Mouse (Mus musculus): Measurements from ENCODE around the gene Klhl25. TPM values are rescaled to one million over a fixed set of nuclear protein-coding genes. Genes with fewer than 3 reads are reported as not detected.
"Not testable (repeated sequence)": the region's sequence is repeated elsewhere in the genome, so short reads cannot be mapped to it uniquely, and the experiment has no call there.

The Klhl25 gene
- total RNA-seq, 2 experiments from 2014 or later = 4.3 to 5.9 TPM

DNA sequence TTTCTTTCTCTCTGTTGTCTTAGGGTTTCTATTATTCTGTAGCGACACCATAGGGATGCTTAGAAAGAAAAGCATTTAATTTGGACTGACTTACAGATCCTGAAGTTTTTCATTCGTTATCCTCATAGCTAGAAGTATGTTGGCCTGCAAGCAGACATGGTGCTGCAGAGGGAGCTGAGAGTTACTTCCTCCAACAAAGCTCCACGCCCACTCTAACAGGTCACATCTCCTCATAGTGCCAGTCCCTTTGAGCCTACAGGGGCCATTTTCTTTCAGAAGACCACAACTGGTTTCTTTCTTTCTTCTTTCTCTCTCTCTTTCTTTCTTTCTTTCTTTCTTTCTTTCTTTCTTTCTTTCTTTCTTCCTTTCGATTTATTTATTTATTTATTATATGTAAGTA lies 8.0 kb upstream of the Klhl25 start:
- no peak for ATAC-seq (replicated peaks; ENCODE audit: low FRiP score, low TSS enrichment, poor library complexity, severe bottlenecking)

DNA sequence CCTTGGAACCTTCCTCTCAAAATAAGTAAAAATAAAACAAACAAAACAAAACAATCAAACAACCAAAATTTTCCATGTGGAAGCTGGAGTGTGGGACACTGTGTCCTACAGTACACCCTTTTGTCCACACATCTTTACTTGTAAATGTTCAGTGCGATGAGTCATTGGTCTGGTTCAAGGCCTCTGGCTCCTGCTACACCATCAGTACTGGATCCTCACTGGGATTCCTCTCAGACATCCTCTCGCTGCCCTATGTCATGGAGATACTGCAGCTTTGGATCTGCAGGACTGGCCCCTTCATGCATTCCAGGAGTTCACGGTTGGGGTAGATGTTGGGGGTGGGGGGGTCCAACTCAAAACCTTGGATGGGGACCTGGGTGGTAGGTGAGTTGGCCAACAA lies 5.8 kb upstream of the Klhl25 start:
- no peak for ATAC-seq (replicated peaks; ENCODE audit: low FRiP score, low TSS enrichment, poor library complexity, severe bottlenecking)

DNA sequence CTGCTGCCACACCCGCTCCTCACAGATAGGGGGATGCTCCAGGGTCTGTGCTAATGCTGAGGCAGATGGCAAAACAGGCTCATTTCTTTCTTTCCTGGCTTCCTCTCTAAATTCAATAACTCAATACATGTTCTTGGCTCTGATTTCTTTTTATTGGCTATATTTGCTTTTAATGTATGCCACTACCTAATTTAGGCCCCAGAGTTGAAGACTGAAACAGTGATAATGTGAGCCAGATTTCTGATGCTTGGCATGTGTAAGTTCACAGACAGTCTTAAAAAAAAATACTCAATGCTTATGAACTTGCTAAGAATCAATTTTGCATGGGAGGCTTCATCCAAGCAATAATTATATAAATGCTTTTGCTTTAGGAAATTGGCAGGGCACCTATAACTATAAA lies 2.2 kb upstream of the Klhl25 start:
- ATAC-seq (replicated peaks; ENCODE audit: low FRiP score, low TSS enrichment, poor library complexity, severe bottlenecking) = no peak

DNA sequence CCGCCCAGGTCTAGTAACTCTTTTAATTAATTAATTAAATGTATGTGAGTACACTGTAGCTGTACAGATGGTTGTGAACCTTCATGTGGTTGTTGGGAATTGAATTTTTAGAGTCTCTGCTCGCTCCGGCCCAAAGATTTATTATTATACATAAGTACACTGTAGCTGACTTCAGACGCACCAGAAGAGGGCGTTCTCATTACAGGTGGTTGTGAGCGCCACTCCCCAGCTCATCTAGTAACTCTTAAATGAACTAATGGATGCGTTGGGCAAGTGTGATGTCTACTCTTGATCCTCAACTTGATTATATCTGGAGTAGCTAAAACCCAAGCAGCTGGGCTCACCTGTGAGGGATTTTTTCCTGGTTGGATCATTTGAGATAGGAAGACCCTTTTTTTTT lies 1.2 kb upstream of the Klhl25 start:
- no peak for ATAC-seq (replicated peaks; ENCODE audit: low FRiP score, low TSS enrichment, poor library complexity, severe bottlenecking)

DNA sequence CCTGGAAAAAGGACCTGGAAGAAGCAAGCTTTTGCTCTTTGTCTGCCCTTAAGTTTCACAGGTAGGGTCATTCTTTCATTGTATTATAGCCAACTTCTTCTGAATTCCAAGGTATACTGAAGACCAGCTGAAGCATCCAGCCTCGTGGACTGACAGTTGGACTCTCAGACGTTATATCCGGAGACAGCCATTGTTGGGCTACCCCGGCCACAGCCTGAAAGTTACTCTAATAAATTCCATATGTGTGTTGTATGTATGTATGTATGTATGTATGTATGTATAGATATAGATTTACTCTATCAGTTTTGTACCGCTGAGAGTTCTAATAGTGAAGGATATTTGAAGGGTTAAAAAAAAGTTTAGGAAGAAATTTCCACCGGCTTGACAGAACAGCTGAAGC lies 621 bp upstream of the Klhl25 start:
- no peak for ATAC-seq (replicated peaks; ENCODE audit: low FRiP score, low TSS enrichment, poor library complexity, severe bottlenecking)

DNA sequence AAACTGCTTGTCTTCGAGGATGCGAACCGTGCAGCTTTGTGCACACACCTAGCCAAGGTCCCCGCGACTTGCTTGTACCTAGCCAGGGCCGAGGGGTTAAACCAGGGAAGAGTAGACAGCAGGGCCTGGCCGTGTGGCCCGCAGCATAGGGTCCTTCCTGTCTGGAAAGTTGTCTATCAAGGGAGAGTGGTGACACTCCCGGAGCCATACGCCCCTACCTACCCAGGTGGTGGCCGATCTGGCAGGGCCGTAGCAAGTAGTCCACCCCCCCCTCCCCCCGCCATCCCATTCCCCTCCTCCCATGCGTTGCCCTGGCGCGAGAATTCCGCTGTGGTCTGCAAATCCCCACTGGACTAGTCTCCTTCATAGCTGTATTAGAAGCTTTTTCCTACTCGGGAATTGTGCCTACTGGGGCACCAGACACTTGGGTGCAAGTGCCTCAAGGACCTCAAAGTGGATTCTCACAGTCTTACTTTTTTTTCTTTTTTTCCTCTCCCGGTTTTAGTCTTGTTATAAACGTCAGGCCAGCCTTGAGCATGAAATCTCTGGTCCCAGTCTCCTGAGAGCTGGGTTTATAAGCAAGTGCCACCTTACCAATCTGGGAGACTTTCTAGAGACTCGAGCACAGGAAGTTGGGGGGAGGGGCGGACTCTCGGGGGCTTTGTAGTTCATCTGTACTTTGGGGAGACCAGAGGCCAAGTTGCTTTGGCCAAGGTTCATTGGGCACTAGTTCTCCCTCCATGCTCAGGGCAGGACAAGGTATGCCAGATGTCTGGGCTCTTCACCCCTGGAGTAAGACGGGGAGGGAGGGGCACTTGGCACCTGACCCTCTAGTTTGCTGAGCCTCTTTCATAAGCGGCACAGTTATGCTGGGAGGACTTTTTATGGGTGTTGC lies 913 bp downstream of the Klhl25 start:
- ATAC-seq (replicated peaks; ENCODE audit: low FRiP score, low TSS enrichment, poor library complexity, severe bottlenecking) = no peak

DNA sequence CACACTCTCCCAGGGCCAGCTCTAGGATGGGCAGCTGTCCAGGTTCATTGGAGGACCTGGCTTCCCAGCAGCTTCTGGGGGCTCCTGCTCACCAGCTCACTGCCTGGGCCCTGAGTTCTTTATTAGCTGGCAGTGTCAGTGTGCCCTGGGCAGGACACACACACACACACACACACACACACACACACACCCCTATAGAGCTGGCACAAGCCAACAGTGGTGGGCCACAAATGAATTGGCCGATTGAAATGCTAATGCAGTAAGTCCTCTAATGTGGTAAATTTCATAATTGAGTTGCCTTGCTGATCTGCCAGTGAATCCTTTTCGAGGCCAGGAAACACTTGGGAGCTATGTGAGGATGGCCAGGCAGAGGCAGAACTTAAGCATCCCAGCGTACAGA lies 2.3 kb downstream of the Klhl25 start:
- not testable (repeated sequence) for ATAC-seq (replicated peaks; ENCODE audit: low FRiP score, low TSS enrichment, poor library complexity, severe bottlenecking)

DNA sequence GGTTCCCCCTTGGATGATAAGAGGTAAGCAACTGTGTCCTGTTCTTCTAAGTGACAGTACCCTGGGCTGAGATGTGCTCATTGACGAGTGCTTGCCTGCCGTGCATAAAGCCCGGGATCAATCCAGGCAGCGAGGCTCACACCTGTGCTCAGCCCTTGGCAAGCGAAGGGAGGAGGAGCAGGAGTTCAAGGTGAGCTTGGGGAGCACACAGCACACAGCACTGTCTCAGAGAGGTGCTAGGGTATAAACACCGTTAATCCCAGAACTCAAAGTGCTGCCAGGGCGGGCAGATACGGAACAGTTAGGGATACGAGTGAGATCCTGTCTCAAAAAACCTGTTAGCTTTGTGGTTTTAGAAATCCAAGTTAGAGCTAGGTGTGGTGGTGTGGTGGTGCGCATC lies 3.2 kb downstream of the Klhl25 start:
- ATAC-seq (replicated peaks; ENCODE audit: low FRiP score, low TSS enrichment, poor library complexity, severe bottlenecking) = no peak

DNA sequence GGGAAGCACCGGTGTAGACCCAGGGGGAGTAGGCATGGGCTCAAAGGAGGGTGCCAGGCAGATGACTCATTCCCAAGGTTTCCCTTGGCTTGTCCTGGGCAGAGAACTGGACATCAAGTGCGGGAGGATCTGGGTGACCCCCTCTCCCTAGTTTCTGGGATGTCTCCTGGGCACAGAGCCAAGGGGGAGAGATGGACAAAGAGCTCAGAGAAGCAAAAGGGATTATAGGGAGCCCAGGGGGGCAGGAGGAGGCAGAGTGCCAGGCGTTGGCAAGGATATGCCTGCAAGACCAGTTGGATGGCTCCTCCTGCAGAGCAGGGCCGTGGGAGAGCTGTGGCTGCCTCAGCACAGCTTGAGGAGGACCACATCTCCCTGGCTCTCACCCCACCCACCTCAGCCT lies 4.3 kb downstream of the Klhl25 start:
- no peak for ATAC-seq (replicated peaks; ENCODE audit: low FRiP score, low TSS enrichment, poor library complexity, severe bottlenecking)

DNA sequence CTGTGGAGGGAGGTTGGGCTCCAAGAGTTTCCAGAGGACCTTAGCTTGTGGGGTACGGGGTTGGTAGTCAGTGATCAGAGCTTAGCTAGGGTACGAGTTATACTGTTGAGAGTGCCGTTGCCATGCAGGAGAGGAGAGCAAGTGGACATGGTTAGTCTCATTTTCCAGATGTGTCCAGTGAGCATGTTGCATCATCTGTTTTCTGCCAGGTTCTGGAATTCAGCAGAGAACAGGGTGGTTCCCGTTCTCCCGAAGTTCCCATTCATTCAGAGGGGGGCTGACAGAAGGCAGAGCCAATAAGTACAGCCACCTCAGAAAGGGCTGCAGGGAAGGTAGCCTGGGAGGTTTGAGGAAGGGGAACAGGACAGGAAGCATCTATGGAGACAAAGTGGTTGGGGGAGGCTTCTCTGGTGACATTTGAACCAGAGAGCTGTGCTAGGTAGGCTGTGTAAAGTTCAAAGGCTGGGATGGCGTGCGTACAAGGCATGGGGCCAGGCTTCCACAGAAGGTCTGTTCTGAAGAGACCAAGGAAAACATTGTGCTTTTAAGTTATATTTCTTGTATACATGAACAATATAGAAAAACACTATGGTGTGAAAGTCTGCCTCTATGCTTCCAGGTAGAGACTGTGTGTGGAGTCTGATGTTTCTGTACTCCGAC lies 5.2 kb downstream of the Klhl25 start:
- ATAC-seq (replicated peaks; ENCODE audit: low FRiP score, low TSS enrichment, poor library complexity, severe bottlenecking) = no peak

DNA sequence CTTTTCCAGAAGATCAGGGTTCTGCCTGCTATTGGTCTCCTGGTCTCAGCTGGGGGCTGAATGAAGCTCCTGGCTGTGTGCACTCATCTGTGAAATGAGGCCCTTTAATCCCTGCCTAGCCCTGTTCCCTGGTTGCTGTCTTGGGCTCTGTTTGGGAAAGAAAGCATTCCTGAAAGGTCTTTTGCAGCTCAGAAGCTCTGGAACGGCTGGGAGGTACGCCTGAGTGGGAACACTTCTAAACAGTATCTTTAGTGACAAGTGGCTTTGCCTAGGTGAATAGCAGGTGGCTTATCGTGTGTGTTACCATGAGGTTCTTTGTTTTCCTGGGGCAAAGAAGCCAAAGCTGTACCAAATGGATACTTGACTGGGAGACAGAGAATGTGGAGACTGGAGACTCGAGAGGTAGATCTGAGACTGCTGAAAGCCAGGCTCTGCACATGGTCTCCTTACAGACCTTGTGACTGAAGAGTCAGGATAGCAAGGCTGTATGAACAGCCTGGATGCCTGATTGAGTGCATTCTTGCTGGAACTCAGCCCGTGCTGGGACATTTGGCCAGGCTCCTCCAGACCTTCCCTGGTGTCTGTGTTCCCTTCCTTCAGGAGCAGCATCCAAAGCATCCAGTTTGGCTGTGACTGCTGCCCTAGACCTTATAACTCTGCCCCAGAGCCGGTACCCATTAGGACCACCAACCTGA lies 6.3 kb downstream of the Klhl25 start:
- ATAC-seq (replicated peaks; ENCODE audit: low FRiP score, low TSS enrichment, poor library complexity, severe bottlenecking) = no peak

DNA sequence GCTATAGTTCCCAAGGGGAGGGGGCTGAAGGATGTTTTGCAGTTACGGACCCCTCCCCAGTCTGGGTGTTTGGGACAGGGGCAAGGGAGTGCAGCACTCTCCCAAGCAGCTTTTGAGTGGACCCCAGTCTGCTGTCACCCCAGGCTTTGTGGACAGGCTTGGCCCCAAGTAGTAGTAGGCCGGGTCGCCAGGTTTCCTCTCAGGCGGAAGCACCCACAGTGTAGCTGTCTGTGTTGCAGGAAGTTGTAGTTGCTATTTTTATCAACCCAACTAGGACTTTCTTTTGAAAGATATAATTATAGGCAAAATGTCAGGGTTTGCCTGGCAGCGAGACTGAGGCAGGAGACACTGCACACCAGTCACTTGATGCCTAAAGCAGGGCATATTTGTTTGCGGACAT lies 6.9 kb downstream of the Klhl25 start:
- ATAC-seq (replicated peaks; ENCODE audit: low FRiP score, low TSS enrichment, poor library complexity, severe bottlenecking) = no peak

DNA sequence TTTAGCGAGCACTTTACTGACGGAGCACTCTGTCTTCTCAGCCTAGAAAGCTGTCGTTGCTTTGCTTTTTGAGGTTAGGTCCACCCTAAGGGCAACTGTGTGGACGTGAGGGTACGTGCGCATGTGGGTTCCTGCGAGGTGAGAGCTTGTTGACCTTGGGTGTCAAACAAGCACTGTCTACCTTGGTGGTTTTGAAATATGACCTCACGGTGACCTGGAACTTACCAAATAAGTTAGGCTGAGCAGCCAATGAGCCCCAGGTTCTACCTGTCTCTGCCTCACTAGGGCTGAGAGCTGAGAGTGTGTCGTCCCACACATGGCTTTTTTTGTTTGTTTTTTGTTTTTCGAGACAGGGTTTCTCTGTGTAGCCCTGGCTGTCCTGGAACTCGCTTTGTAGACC lies 8.1 kb downstream of the Klhl25 start:
- ATAC-seq (replicated peaks; ENCODE audit: low FRiP score, low TSS enrichment, poor library complexity, severe bottlenecking) = no peak

DNA sequence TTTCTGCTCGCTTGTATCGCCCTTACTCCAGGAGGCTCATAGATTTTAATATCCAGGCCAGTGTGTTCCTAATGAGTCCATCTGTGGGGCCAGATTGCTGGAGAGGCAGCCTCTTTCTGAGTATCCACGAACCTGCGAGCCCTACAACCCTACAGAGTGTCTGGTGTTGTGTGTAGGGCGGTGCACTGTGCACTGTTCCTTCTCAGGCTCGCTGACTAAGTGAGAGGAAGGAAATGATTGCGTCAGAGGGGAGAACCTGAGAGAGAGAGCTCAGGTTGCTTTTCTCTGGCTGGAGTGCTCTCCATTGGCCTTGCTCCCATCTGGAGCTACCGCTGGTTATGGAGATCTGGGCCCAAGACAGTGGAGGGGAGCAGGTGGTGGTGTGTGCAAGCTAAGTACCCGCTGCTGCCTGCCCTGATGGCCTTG lies 11.7 kb downstream of the Klhl25 start:
- ATAC-seq (replicated peaks; ENCODE audit: low FRiP score, low TSS enrichment, poor library complexity, severe bottlenecking) = no peak

DNA sequence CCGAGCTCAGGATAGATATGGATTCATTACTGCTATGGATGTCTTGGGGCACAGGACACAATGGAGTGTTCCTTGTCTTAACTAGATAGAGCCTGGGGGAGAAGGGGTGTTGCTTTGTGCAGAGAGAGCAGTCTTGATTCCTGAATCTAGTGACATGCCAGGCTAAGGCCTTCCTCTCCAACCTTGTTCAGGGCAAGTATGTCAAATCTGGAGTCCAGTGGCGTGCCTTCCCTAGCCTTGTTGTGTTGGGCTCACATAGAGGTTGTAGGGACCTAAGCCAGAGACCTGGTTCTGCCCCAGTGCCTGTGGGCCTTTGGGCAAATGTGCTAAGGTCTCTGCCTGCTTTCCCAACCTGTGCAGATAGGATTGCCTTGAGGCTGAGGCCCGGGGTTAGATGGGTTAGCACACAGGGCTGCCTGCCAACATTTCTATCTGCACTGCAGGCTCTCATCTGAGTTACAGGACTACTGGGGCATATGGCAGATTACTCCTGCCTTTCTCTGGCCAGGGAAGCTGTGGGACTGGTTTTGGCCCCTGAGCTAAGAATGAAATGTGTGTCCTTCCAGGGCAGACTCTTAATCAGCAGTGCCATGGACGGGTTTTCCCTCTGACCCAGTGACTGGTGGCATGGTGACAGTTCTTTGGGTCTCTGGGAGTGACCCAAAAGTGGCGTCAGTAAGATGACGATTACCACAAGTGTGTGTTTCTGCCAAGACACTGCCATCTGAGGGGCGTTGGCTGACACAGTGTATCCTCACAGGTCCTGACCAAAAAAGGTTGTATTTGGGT lies 13.7 kb downstream of the Klhl25 start:
- peak; percentile 76 for ATAC-seq (replicated peaks; ENCODE audit: low FRiP score, low TSS enrichment, poor library complexity, severe bottlenecking)

DNA sequence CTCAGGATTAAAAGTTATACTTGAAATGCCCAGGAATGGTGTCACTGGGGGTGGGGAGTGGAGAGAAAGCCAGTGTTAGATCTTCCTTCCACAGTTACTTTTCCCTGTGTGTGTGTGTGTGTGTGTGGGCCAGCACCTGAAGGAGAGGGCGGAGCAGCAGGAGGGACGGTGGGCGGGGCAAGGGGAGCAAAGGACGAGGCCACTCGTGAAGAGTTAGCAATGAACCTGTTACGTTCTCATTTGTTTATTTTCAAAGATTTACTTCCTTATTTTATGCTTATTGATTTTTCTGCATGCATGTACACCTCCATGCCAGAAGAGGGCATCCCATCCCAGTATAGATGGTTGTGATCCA lies 14.3 kb downstream of the Klhl25 start:
- not testable (repeated sequence) for ATAC-seq (replicated peaks; ENCODE audit: low FRiP score, low TSS enrichment, poor library complexity, severe bottlenecking)

DNA sequence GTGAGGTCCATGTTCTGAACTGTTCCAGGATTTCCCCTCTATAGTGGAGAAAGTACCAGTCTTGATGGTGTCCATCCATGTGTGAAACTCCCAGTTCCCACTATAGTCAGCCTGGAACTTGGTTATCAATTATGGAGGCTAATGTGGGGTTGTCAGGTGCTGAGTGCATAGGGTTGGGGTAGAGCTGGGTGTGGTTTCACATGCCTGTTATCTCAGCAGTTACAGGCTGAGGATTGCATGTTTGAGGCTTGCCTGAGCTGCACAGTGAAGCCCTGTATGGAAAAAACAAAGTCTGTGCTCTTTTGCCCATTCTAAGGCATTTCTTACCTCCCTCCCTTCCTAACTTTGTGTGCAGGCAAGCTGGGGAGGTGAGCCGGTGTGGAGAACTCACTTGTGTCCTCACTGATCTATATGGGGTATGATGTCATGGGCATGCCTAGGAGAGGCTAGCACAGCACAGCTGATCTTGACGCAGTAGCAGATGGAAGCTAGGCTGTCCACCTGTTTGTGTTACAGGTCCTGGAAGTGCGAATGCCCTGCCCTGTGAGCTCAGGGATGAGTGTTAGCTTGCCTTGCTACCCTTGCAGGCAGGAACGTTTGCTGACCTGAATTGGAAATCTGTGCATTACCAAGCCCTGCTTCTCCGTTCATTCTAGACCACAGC lies 15.3 kb downstream of the Klhl25 start:
- ATAC-seq (replicated peaks; ENCODE audit: low FRiP score, low TSS enrichment, poor library complexity, severe bottlenecking) = peak; percentile 85

DNA sequence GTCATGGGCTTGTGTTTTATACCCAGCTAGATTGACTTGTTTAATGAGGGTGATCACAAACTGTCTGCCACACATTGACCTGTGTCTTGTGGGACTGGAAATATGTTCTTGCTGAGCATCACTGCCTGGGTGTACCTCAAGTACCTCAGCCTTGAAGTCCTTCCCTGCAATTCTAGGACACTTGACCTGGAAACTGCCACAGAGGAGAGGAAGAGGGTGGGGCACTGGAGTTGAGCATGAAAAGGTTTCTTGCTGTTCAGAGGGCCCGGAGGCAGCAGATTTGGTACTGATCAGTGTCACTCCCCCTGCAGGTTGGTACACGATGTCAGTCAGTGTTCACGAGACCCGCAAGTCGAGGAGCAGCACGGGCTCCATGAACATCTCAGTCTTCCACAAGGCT lies 16.9 kb downstream of the Klhl25 start:
- no peak for ATAC-seq (replicated peaks; ENCODE audit: low FRiP score, low TSS enrichment, poor library complexity, severe bottlenecking)

DNA sequence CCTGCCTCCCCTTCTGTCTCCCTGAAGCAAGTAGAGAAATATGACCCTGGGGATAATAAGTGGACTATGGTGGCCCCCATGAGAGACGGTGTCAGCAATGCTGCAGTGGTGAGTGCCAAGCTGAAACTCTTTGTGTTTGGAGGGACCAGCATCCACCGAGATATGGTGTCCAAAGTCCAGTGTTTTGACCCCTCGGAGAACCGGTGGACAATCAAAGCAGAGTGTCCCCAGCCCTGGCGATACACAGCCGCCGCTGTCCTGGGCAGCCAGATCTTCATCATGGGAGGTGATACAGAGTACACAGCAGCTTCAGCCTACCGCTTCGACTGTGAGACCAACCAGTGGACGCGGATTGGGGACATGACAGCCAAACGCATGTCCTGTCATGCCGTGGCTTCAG lies 18.4 kb downstream of the Klhl25 start:
- no peak for ATAC-seq (replicated peaks; ENCODE audit: low FRiP score, low TSS enrichment, poor library complexity, severe bottlenecking)
